Mouse (Mus musculus) midbrain, embryonic 11.5 days (tissue): Measurements from ENCODE around the gene Mex3a. TPM values are rescaled to one million over a fixed set of nuclear protein-coding genes. Genes with fewer than 3 reads are reported as not detected.

Experiments
- ATAC-seq: fragments of 200-750 bp; cut with Nextera tagmentation; 2 replicates; pipeline ENCODE4 v1.8.0; 2017; ENCODE audit warnings: moderate TSS enrichment, moderate library complexity; ENCODE audit not compliant: low FRiP score
- DNase-seq: peaks from one replicate; pipeline ENCODE4 v3.0.0; 2015; ENCODE audit warnings: low spot score; ENCODE audit errors: missing footprints
- H3K27ac ChIP-seq: fragments of 300-500 bp; sonication (generic); 2 replicates; pipeline ENCODE4 v1.5.1; 2014; ENCODE audit warnings: low read depth, low read length
- H3K27me3 ChIP-seq: fragments of 300-500 bp; sonication (generic); 2 replicates; pipeline ENCODE4 v1.6.1; 2014; ENCODE audit warnings: mild to moderate bottlenecking, low read length, moderate library complexity, mixed read lengths; ENCODE audit not compliant: control insufficient read depth, insufficient read depth
- H3K36me3 ChIP-seq: fragments of 300-500 bp; sonication (generic); 2 replicates; pipeline ENCODE4 v1.6.1; 2014; ENCODE audit warnings: mild to moderate bottlenecking, low read length, moderate library complexity, mixed read lengths; ENCODE audit not compliant: control insufficient read depth, insufficient read depth
- H3K4me1 ChIP-seq: fragments of 300-500 bp; sonication (generic); 2 replicates; pipeline ENCODE4 v1.6.1; 2014; ENCODE audit warnings: low read length; ENCODE audit not compliant: control insufficient read depth, insufficient read depth
- H3K4me2 ChIP-seq: fragments of 300-500 bp; sonication (generic); 2 replicates; pipeline ENCODE4 v1.6.1; 2014; ENCODE audit warnings: mild to moderate bottlenecking, moderate library complexity
- H3K4me3 ChIP-seq: fragments of 300-500 bp; sonication (generic); 2 replicates; pipeline ENCODE4 v1.5.1; 2014; ENCODE audit warnings: low read depth, low read length
- H3K9ac ChIP-seq: fragments of 300-500 bp; sonication (generic); 2 replicates; pipeline ENCODE4 v1.6.1; 2014; ENCODE audit warnings: low read length
- H3K9me3 ChIP-seq: fragments of 300-500 bp; sonication (generic); 2 replicates; pipeline ENCODE4 v1.6.1; 2016; ENCODE audit warnings: low read length; ENCODE audit not compliant: control insufficient read depth
- WGBS: fragments of 180-500 bp; shearing (Covaris S2); extraction: QIAGEN DNeasy Blood & Tissue Kit; methylation state at CpG from one replicate; pipeline ENCODE4 v1.1.7; 2014; 5-methylcytosine and 5-hydroxymethylcytosine counted together
- polyA plus RNA-seq: library from polyadenylated mRNA; unstranded; fragments of >200 nt; fragmentation: Nextera tagmentation; extraction: Ambion mirVana; gene quantifications from 2 replicates; pipeline ENCODE4 v1.2.1, GENCODE M21; 2014

Mex3a gene
- polyA plus RNA-seq, 1 experiment from 2014 or later: 44.5 TPM

DNA sequence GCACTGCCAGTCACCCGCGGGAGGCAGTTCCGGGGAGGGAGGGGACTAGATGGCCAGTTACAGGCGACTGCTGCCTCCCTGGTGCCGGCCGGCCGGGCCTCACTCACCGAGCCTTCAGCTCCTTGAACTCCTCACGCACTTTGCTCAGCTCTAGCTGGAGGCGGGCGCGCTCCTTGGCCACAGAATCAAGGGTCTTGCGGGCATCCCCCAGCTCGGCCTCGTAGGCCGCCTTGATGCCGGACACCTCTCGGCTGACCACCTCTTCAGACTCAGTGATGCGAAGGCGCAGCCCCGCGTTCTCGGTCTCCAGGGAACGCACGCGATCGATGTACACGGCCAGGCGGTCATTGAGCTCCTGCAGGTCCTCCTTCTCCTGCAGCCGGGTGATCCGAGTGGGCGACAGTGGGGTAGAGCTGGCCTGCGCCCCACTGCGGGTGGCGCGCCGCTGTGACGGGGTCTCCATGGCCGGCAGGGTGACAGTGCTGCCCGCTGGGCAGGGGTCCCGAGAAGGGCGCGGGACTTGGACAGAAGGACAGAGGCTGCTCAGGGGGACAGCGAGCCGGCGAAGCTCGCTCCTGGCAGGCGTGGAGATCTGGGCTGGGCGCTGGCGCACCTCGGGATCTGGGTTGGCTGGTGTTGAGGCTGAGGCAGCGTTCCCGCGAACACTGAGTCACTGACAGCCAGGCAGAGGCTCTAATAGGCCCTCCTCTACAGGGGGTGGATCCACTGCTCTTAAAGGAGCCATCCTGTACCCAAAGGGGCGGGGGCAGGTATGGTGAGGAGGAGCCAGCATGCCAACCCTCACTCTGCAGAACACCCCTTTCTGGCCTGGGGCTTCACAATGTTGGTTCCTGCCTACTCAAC is 29.3 kb upstream of the Mex3a start:
- Histone ChIP-seq H3K9me3 (no peaks in the 10 kb centered on the region), H3K4me1 (peaks cover 11% of the 10 kb centered on the region; the same call in 1 of the 2 replicates), H3K9ac (peak overlapping the region; percentile 64), H3K4me3 (peak overlapping the region; percentile 47), H3K4me2 (peak overlapping the region; percentile 97), H3K27ac (no peak overlapping the region), H3K27me3 (peaks cover 22% of the 10 kb centered on the region), H3K36me3 (no peaks in the 10 kb centered on the region)
- 1% methylated on average over 53 of the region's 55 CpGs for WGBS
- peak; percentile 93 for DNase-seq
- peak; percentile 83 for ATAC-seq

DNA sequence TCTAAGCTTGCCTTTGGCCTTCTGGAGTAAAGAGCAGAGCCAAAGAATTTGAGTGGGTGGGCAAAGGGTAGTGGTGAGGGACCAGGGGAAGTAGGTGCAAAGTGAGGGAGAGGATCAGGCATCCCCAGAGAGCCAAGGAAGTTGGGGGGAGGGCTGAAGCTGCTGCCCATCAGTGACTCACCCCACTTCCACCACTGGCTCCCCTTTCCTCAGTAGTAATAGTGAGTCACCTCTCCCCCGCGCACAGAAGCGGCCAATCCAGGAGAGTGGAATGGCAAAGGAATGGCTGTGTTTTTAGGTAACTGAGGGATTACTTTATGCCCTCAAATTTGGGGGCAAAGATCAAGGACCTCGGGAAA is 28.7 kb upstream of the Mex3a start:
- Histone ChIP-seq H3K36me3 (no peaks in the 10 kb centered on the region), H3K9ac (no peak overlapping the region), H3K27ac (no peak overlapping the region), H3K27me3 (peaks cover 22% of the 10 kb centered on the region), H3K4me2 (peak overlapping the region; percentile 97), H3K4me1 (peaks cover 11% of the 10 kb centered on the region; the same call in 1 of the 2 replicates), H3K4me3 (no peak overlapping the region; the same call in 1 of the 2 replicates), H3K9me3 (no peaks in the 10 kb centered on the region)
- DNase-seq (no peak), ATAC-seq (no peak)
- 22% methylated on average over 4 of the region's 4 CpGs for WGBS

DNA sequence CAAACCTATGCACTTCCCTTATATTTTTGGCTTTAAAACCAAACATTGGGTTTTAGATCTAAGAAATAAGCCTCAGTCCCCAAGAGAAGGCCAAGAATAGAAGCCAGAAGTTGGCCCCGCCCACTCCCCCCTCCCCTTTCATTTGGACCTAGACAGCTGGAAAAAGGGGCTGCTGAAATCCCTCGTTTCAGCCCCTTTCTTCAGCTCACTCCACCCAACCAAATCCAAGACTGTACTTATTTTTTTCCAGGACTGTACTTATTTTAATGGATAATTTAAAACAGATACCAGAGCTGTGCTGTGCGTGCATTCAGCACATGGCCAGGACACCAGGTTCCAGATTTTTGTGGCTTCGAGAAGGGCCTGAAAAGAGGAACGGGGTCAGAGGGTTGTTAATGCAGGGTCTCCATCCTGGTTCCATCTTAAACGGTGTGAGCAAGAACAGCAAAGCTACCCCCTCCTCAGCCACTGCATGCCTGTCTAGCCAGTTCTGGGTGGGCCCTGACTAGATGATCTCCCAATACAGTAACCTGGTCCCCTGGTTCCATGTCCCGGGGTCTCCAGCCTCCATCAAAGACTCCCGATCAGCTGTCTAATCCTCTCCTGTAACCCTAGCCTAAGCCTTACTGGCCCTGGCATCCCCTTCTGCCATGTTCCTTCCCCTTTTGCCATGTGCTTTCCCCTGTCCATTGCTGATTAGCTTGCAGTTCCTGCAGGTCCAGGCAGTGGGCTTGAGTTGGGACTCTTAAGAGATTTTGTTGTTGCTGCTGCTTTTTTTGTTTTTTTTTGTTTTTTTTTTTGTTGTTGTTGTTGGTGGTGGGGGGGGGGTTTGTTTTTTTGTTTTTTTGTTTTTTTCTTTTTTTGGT is 28.1 kb upstream of the Mex3a start:
- ATAC-seq (no peak), DNase-seq (peak; percentile 85)
- no peaks in the 10 kb centered on the region for H3K36me3 ChIP-seq
- H3K9ac ChIP-seq: no peak overlapping the region
- WGBS: 41% methylated on average over 8 of the region's 8 CpGs
- peaks cover 11% of the 10 kb centered on the region; the same call in 1 of the 2 replicates for H3K4me1 ChIP-seq
- H3K4me2 ChIP-seq: no peak overlapping the region
- H3K27me3 ChIP-seq: peaks cover 22% of the 10 kb centered on the region
- no peaks in the 10 kb centered on the region for H3K9me3 ChIP-seq
- H3K4me3 ChIP-seq: no peak overlapping the region
- no peak overlapping the region for H3K27ac ChIP-seq

DNA sequence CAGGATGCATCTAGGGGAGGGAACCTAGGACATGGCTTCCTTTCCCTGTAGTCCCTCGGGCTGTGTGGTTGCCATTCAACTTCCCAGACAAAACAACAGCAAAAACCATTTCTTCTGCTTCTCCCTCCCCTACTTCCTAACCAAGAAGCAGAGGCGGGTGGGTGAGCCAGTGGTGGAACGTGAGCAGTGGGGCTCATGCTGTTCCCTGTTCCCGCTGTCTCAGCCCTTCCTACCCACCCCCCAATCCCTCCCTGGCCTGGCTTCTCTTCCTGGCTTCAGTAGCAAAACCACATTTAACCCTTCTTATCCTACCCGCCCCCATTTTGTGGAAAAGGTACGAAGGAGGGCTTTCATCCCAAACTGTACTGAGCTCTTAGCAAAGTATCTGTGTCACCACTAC is 27.1 kb upstream of the Mex3a start:
- Histone ChIP-seq H3K9ac (no peak overlapping the region), H3K9me3 (no peaks in the 10 kb centered on the region), H3K4me1 (peaks cover 16% of the 10 kb centered on the region), H3K4me3 (no peak overlapping the region), H3K36me3 (no peaks in the 10 kb centered on the region), H3K27me3 (peaks cover 22% of the 10 kb centered on the region), H3K4me2 (no peak overlapping the region), H3K27ac (no peak overlapping the region)
- DNase-seq (no peak), ATAC-seq (no peak)
- 70% methylated on average over 6 of the region's 6 CpGs for WGBS

DNA sequence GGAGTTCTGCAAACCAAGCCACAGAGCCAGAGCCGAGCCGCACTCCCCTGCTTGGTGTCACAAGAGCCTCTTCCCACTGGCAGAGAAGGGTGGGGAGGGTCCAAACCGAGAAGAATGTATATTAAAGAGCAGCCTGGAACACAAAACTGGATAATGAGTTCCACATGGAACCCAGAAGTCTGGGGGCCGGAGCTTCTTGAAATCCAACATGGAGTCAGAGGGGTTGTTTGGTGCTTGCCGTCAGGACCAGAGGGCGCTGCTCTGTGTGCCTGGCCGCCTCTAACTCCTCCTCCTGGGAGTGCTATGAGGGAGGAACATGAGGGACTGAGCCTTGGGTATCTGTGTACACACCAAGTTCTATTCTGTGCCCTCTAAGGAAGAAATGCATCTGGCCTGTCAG is 26.4 kb upstream of the Mex3a start:
- H3K36me3 ChIP-seq: no peaks in the 10 kb centered on the region
- no peak overlapping the region for H3K4me2 ChIP-seq
- 47% methylated on average over 7 of the region's 7 CpGs for WGBS
- no peak for ATAC-seq
- peaks cover 19% of the 10 kb centered on the region for H3K4me1 ChIP-seq
- peaks cover 22% of the 10 kb centered on the region for H3K27me3 ChIP-seq
- no peaks in the 10 kb centered on the region for H3K9me3 ChIP-seq
- no peak overlapping the region for H3K27ac ChIP-seq
- H3K9ac ChIP-seq: no peak overlapping the region
- no peak overlapping the region for H3K4me3 ChIP-seq
- DNase-seq: no peak

DNA sequence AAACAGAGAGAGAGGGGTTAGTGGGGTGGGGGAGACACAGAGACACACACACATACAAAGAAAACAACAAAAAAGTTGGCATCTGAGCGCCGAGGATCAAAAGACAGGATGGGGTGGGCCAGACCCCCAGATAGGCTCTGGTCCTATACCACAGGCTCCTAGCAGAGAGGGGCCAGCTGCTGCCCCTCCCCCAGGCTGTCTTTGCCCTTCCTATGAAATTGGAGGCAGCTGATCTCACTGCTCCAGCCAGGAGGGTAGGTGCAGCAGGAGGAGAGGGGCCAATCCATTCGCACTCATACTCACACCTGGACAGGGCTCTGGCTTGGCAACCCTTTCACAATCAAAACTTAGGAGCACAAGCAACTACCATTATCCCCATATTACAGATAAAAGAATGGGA is 22.9 kb upstream of the Mex3a start:
- no peak overlapping the region; the same call in 1 of the 2 replicates for H3K9ac ChIP-seq
- no peaks in the 10 kb centered on the region for H3K9me3 ChIP-seq
- peaks cover 21% of the 10 kb centered on the region for H3K4me1 ChIP-seq
- no peaks in the 10 kb centered on the region for H3K27me3 ChIP-seq
- no peaks in the 10 kb centered on the region for H3K36me3 ChIP-seq
- H3K27ac ChIP-seq: peak overlapping the region; percentile 76
- DNase-seq: no peak
- peak overlapping the region; percentile 48 for H3K4me2 ChIP-seq
- peak; percentile 31; the same call in 1 of the 2 replicates for ATAC-seq
- 82% methylated on average over 3 of the region's 3 CpGs for WGBS
- H3K4me3 ChIP-seq: 0 out of 2 replicates have a peak overlapping the region, but pooled peaks have one; percentile 25

DNA sequence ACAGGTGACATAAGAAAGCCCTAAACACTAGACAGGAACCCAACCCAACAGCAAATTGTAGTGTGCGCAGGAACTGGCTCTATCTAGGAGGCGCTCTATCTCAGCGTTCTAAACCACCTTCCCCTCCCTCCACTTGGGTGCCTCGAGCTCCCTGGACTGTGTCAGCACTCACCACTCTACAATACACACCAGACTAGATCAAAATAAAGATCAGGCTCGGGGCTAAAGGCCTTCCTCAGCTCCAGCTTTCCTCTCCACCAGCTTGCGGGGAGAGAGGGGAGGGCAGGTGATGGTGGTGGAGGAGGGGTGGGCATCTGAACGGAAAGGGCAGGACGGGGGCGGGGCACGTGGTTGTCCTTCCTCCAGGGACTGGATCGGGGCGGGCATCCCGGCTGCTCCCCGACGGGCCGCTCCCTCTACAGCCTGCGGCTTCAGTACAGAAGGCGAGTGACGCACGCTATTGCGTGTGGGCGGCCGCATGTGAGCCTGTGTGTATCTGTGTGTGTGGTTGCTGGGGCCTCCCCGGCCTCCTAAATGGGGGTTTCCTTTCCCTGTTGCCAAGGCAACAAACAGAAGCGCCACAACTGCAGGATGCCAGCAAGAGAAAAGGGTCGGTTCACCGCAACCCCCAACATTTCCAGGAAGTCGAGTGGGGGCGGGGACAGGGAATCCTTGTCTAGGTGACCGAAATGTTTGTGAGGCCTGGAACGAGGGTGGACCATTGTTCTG is 22.3 kb upstream of the Mex3a start, which contains the start of gene Lmna:
Gene Lmna (minus strand): TSS at position 265 of the 729 bp plus-strand sequence.
- no peaks in the 10 kb centered on the region for H3K36me3 ChIP-seq
- H3K9ac ChIP-seq: peak within 1 kb of the TSS; percentile 55
- no peaks in the 10 kb centered on the region for H3K9me3 ChIP-seq
- ATAC-seq (peak; percentile 96), DNase-seq (peak; percentile 98)
- H3K4me1 ChIP-seq: peaks cover 21% of the 10 kb centered on the region
- H3K27ac ChIP-seq: peak within 1 kb of the TSS; percentile 76
- 1% methylated on average over 31 of the region's 31 CpGs for WGBS
- H3K4me2 ChIP-seq: peak within 1 kb of the TSS; percentile 48
- H3K27me3 ChIP-seq: no peaks in the 10 kb centered on the region
- peak within 1 kb of the TSS; percentile 25 for H3K4me3 ChIP-seq

DNA sequence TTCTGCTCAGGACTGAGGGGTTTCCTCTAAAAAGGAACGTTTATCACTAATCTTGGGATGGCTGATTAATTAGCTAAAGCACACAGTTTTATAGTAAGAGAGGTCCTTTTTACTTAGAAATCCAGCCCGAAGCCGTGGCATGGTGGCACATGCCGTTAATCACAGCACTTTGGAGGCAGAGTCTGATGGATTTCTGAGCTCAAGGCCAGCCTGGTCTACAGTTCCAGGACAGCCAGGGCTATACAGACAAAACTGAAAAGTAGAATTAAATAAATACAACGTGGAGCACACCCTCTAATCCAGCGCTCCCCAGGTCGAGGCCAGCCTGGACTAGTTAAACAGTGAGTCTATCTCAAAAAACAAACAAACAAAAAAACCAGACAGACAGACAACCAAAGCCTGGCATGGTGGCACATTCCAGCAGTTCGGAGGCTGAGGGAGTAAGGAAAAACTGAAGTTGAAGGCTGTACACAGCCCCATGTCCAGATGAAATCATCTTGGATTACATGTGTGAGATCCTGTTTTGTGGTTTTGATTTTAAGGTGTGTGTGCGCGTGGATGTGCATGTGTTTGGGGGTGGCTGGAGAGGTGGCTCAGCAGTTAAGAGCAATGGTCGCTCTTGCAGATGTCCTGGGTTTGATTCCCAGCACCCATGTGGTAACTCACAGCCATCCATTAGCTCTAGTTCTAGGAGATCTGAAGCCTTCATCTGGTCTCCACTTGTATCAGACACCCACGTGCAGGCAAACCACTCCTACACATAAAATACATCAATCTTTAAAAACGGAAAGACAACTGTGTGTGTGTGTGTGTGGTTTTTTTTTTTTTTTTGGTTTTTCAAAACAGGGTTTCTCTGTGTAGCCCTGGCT is 21.5 kb upstream of the Mex3a start:
- WGBS: 59% methylated on average over 13 of the region's 13 CpGs
- Histone ChIP-seq H3K36me3 (no peaks in the 10 kb centered on the region), H3K4me2 (peak overlapping the region; percentile 48), H3K4me1 (peaks cover 21% of the 10 kb centered on the region), H3K27me3 (no peaks in the 10 kb centered on the region), H3K9me3 (no peaks in the 10 kb centered on the region), H3K9ac (peak overlapping the region; percentile 55), H3K4me3 (peak overlapping the region; percentile 25; the same call in 1 of the 2 replicates), H3K27ac (peak overlapping the region; percentile 76; the same call in 1 of the 2 replicates)
- ATAC-seq: no peak
- DNase-seq: peak; percentile 83
